Mouse (Mus musculus): ENCODE results near the gene Srms. TPM values are rescaled to one million over a fixed set of nuclear protein-coding genes. Genes with fewer than 3 reads are reported as not detected.
"Not testable (repeated sequence)": the region's sequence is repeated elsewhere in the genome, so short reads cannot be mapped to it uniquely, and the experiment has no call there.

Gene Srms
- polyA plus RNA-seq, 1 experiment from 2014 or later, result 0.22 TPM

GRCm38 (mm10) chr2:181191385-181191784 is 21.6 kb downstream of the Srms start:
- not testable (repeated sequence) for H3K27ac ChIP-seq (ENCODE audit: low read depth, low read length); H3K4me3 ChIP-seq (ENCODE audit: low read depth, low read length); H3K9me3 ChIP-seq (ENCODE audit: control insufficient read depth, low read length); DNase-seq (ENCODE audit: low spot score); H3K9ac ChIP-seq (ENCODE audit: low read depth, low read length); H3K4me1 ChIP-seq (replicated peaks; ENCODE audit: control insufficient read depth, insufficient read depth, low read length); ATAC-seq (ENCODE audit: low FRiP score); H3K36me3 ChIP-seq (ENCODE audit: control insufficient read depth, insufficient read depth, low read length); H3K27me3 ChIP-seq (ENCODE audit: control insufficient read depth, insufficient read depth, low read length); H3K4me2 ChIP-seq (replicated peaks; ENCODE audit: low read depth, low read length)
- 72% methylated on average over 3 of the region's 4 CpGs for WGBS

- peaks cover 3% of the 10 kb centered on the region for H3K4me1 ChIP-seq (replicated peaks; ENCODE audit: control insufficient read depth, insufficient read depth, low read length)
- H3K4me3 ChIP-seq (ENCODE audit: low read depth, low read length), result no peak overlapping the region
- no peaks in the 10 kb centered on the region for H3K36me3 ChIP-seq (ENCODE audit: control insufficient read depth, insufficient read depth, low read length)
- DNase-seq (ENCODE audit: low spot score) (no peak), ATAC-seq (ENCODE audit: low FRiP score) (no peak)
- H3K9ac ChIP-seq (ENCODE audit: low read depth, low read length), result no peak overlapping the region
- no peaks in the 10 kb centered on the region for H3K9me3 ChIP-seq (ENCODE audit: control insufficient read depth, low read length)
- H3K27ac ChIP-seq (ENCODE audit: low read depth, low read length), result no peak overlapping the region
- 89% methylated on average over 1 of the region's 1 CpGs for WGBS
- H3K27me3 ChIP-seq (ENCODE audit: control insufficient read depth, insufficient read depth, low read length), result no peaks in the 10 kb centered on the region
- H3K4me2 ChIP-seq (replicated peaks; ENCODE audit: low read depth, low read length), result no peak overlapping the region
Observed at GRCm38 (mm10) chr2:181189321-181189720, 23.7 kb downstream of the Srms start.

GRCm38 (mm10) chr2:181188681-181189080 is 24.3 kb downstream of the Srms start:
- DNase-seq (ENCODE audit: low spot score), result no peak
- H3K4me2 ChIP-seq (replicated peaks; ENCODE audit: low read depth, low read length), result peak overlapping the region; percentile 43
- peak overlapping the region; percentile 69 for H3K4me3 ChIP-seq (ENCODE audit: low read depth, low read length)
- WGBS, result 81% methylated on average over 2 of the region's 2 CpGs
- peaks cover 3% of the 10 kb centered on the region for H3K4me1 ChIP-seq (replicated peaks; ENCODE audit: control insufficient read depth, insufficient read depth, low read length)
- 0 out of 2 replicates have a peak overlapping the region, but pooled peaks have one; percentile 17 for H3K27ac ChIP-seq (ENCODE audit: low read depth, low read length)
- H3K27me3 ChIP-seq (ENCODE audit: control insufficient read depth, insufficient read depth, low read length), result no peaks in the 10 kb centered on the region
- no peaks in the 10 kb centered on the region for H3K9me3 ChIP-seq (ENCODE audit: control insufficient read depth, low read length)
- H3K36me3 ChIP-seq (ENCODE audit: control insufficient read depth, insufficient read depth, low read length), result no peaks in the 10 kb centered on the region
- ATAC-seq (ENCODE audit: low FRiP score), result no peak
- 0 out of 2 replicates have a peak overlapping the region, but pooled peaks have one; percentile 20 for H3K9ac ChIP-seq (ENCODE audit: low read depth, low read length)

- peak; percentile 89 for ATAC-seq (ENCODE audit: low FRiP score)
- WGBS, result under 1% methylated on average over 64 of the region's 64 CpGs
Observed at GRCm38 (mm10) chr2:181187121-181188000, 25.6 kb downstream of the Srms start, which contains the start of gene Ppdpf. Gene Ppdpf (plus strand): TSS chr2:181187247.

GRCm38 (mm10) chr2:181186635-181187034 is 26.4 kb downstream of the Srms start:
- peak; percentile 90 for DNase-seq (ENCODE audit: low spot score)
- ATAC-seq (ENCODE audit: low FRiP score), result peak; percentile 82
- Histone ChIP-seq H3K9me3 (ENCODE audit: control insufficient read depth, low read length) (no peaks in the 10 kb centered on the region), H3K9ac (ENCODE audit: low read depth, low read length) (peak overlapping the region; percentile 94), H3K4me3 (ENCODE audit: low read depth, low read length) (peak overlapping the region; percentile 69), H3K4me2 (replicated peaks; ENCODE audit: low read depth, low read length) (peak overlapping the region; percentile 43), H3K27ac (ENCODE audit: low read depth, low read length) (peak overlapping the region; percentile 96; the same call in 1 of the 2 replicates), H3K27me3 (ENCODE audit: control insufficient read depth, insufficient read depth, low read length) (no peaks in the 10 kb centered on the region), H3K36me3 (ENCODE audit: control insufficient read depth, insufficient read depth, low read length) (no peaks in the 10 kb centered on the region), H3K4me1 (replicated peaks; ENCODE audit: control insufficient read depth, insufficient read depth, low read length) (peaks cover 3% of the 10 kb centered on the region)
- under 1% methylated on average over 14 of the region's 14 CpGs for WGBS

More at GRCm38 (mm10) chr2:181187121-181188000, 25.6 kb downstream of the Srms start, which contains the start of gene Ppdpf:
- peak within 1 kb of the TSS; percentile 94 for H3K9ac ChIP-seq (ENCODE audit: low read depth, low read length)
- H3K4me1 ChIP-seq (replicated peaks; ENCODE audit: control insufficient read depth, insufficient read depth, low read length), result peaks cover 3% of the 10 kb centered on the region
- peak within 1 kb of the TSS; percentile 69 for H3K4me3 ChIP-seq (ENCODE audit: low read depth, low read length)
- no peaks in the 10 kb centered on the region for H3K36me3 ChIP-seq (ENCODE audit: control insufficient read depth, insufficient read depth, low read length)
- peak within 1 kb of the TSS; percentile 96 for H3K27ac ChIP-seq (ENCODE audit: low read depth, low read length)
- DNase-seq (ENCODE audit: low spot score), result peak; percentile 88
- no peaks in the 10 kb centered on the region for H3K27me3 ChIP-seq (ENCODE audit: control insufficient read depth, insufficient read depth, low read length)
- H3K4me2 ChIP-seq (replicated peaks; ENCODE audit: low read depth, low read length), result peak within 1 kb of the TSS; percentile 43
- H3K9me3 ChIP-seq (ENCODE audit: control insufficient read depth, low read length), result no peaks in the 10 kb centered on the region

GRCm38 (mm10) chr2:181180898-181181297 is 32.1 kb downstream of the Srms start:
- no peak for ATAC-seq (ENCODE audit: low FRiP score)
- Histone ChIP-seq H3K27ac (ENCODE audit: low read depth, low read length) (no peak overlapping the region), H3K4me2 (replicated peaks; ENCODE audit: low read depth, low read length) (no peak overlapping the region), H3K4me3 (ENCODE audit: low read depth, low read length) (no peak overlapping the region), H3K36me3 (ENCODE audit: control insufficient read depth, insufficient read depth, low read length) (no peaks in the 10 kb centered on the region), H3K9ac (ENCODE audit: low read depth, low read length) (no peak overlapping the region), H3K27me3 (ENCODE audit: control insufficient read depth, insufficient read depth, low read length) (no peaks in the 10 kb centered on the region), H3K4me1 (replicated peaks; ENCODE audit: control insufficient read depth, insufficient read depth, low read length) (no peaks in the 10 kb centered on the region), H3K9me3 (ENCODE audit: control insufficient read depth, low read length) (no peaks in the 10 kb centered on the region)
- no peak for DNase-seq (ENCODE audit: low spot score)
- 76% methylated on average over 6 of the region's 6 CpGs for WGBS

- 91% methylated on average over 5 of the region's 5 CpGs for WGBS
- Histone ChIP-seq H3K9ac (ENCODE audit: low read depth, low read length) (no peak overlapping the region), H3K36me3 (ENCODE audit: control insufficient read depth, insufficient read depth, low read length) (no peaks in the 10 kb centered on the region), H3K27me3 (ENCODE audit: control insufficient read depth, insufficient read depth, low read length) (no peaks in the 10 kb centered on the region), H3K9me3 (ENCODE audit: control insufficient read depth, low read length) (no peaks in the 10 kb centered on the region), H3K4me2 (replicated peaks; ENCODE audit: low read depth, low read length) (no peak overlapping the region), H3K4me1 (replicated peaks; ENCODE audit: control insufficient read depth, insufficient read depth, low read length) (no peaks in the 10 kb centered on the region), H3K4me3 (ENCODE audit: low read depth, low read length) (no peak overlapping the region), H3K27ac (ENCODE audit: low read depth, low read length) (no peak overlapping the region)
- no peak for DNase-seq (ENCODE audit: low spot score)
- ATAC-seq (ENCODE audit: low FRiP score), result no peak
Observed at GRCm38 (mm10) chr2:181178471-181178870, 34.5 kb downstream of the Srms start.

GRCm38 (mm10) chr2:181178015-181178414 is 35.0 kb downstream of the Srms start:
- no peak for ATAC-seq (ENCODE audit: low FRiP score)
- no peak overlapping the region for H3K4me2 ChIP-seq (replicated peaks; ENCODE audit: low read depth, low read length)
- DNase-seq (ENCODE audit: low spot score), result no peak
- H3K27me3 ChIP-seq (ENCODE audit: control insufficient read depth, insufficient read depth, low read length), result no peaks in the 10 kb centered on the region
- H3K9me3 ChIP-seq (ENCODE audit: control insufficient read depth, low read length), result no peaks in the 10 kb centered on the region
- no peaks in the 10 kb centered on the region for H3K36me3 ChIP-seq (ENCODE audit: control insufficient read depth, insufficient read depth, low read length)
- no peak overlapping the region for H3K9ac ChIP-seq (ENCODE audit: low read depth, low read length)
- no peaks in the 10 kb centered on the region for H3K4me1 ChIP-seq (replicated peaks; ENCODE audit: control insufficient read depth, insufficient read depth, low read length)
- H3K27ac ChIP-seq (ENCODE audit: low read depth, low read length), result no peak overlapping the region
- 84% methylated on average over 3 of the region's 3 CpGs for WGBS
- H3K4me3 ChIP-seq (ENCODE audit: low read depth, low read length), result no peak overlapping the region

- 87% methylated on average over 3 of the region's 3 CpGs for WGBS
- Histone ChIP-seq H3K27me3 (ENCODE audit: control insufficient read depth, insufficient read depth, low read length) (no peaks in the 10 kb centered on the region), H3K9me3 (ENCODE audit: control insufficient read depth, low read length) (no peaks in the 10 kb centered on the region), H3K9ac (ENCODE audit: low read depth, low read length) (no peak overlapping the region), H3K4me2 (replicated peaks; ENCODE audit: low read depth, low read length) (no peak overlapping the region), H3K4me3 (ENCODE audit: low read depth, low read length) (no peak overlapping the region), H3K36me3 (ENCODE audit: control insufficient read depth, insufficient read depth, low read length) (no peaks in the 10 kb centered on the region), H3K27ac (ENCODE audit: low read depth, low read length) (no peak overlapping the region), H3K4me1 (replicated peaks; ENCODE audit: control insufficient read depth, insufficient read depth, low read length) (no peaks in the 10 kb centered on the region)
- ATAC-seq (ENCODE audit: low FRiP score), result no peak
- no peak for DNase-seq (ENCODE audit: low spot score)
Observed at GRCm38 (mm10) chr2:181174646-181175045, 38.3 kb downstream of the Srms start.

Measured in hindbrain, embryonic 11.5 days (tissue).